Mouse (Mus musculus) MEL (cell line): ENCODE data around the gene Gm20388. TPM values are rescaled to one million over a fixed set of nuclear protein-coding genes. Genes with fewer than 3 reads are reported as not detected.

Source experiments
- DNase-seq: peaks from one replicate; pipeline ENCODE4 v3.0.0; 2011; ENCODE audit warnings: low read depth, low spot score
- H3K27ac ChIP-seq: 2 replicates; pipeline ENCODE4 v1.5.1; 2012; ENCODE audit warnings: low read depth, mild to moderate bottlenecking, control low read depth, low read length, moderate library complexity; ENCODE audit not compliant: control insufficient read depth
- H3K27me3 ChIP-seq, 2 experiments: fragments of 150-350 bp in 1 of 2; sonication (generic) in 1 of 2; 2 replicates each; pipeline ENCODE4 v1.6.1; 2012; ENCODE audit warnings: low read length in 2 of 2, mild to moderate bottlenecking in 2 of 2, improper control_type of control experiment in 1 of 2, moderate library complexity in 1 of 2; ENCODE audit not compliant: insufficient read depth in 2 of 2, control insufficient read depth in 1 of 2
- H3K36me3 ChIP-seq, 2 experiments: 2 replicates each; pipeline ENCODE4 v1.6.1; 2012 to 2014; ENCODE audit warnings: low read length in 2 of 2, improper control_type of control experiment in 1 of 2, inconsistent platforms in 1 of 2, mild to moderate bottlenecking in 1 of 2; ENCODE audit not compliant: insufficient read depth in 2 of 2, control insufficient read depth in 1 of 2
- H3K4me1 ChIP-seq, 2 experiments: fragments of 150-350 bp in 1 of 2; sonication (generic) in 1 of 2; 2 replicates each; pipeline ENCODE4 v1.6.1; 2012; ENCODE audit warnings: low read length in 2 of 2, improper control_type of control experiment in 1 of 2, mild to moderate bottlenecking in 1 of 2; ENCODE audit not compliant: insufficient read depth in 2 of 2, control insufficient read depth in 1 of 2
- H3K4me3 ChIP-seq, 2 experiments: fragments of 150-350 bp in 1 of 2; sonication (generic) in 1 of 2; 2 replicates each; pipeline ENCODE4 v1.5.1; 2012; ENCODE audit warnings: low read depth in 2 of 2, low read length in 2 of 2, mild to moderate bottlenecking in 2 of 2, moderate library complexity in 2 of 2, control low read depth in 1 of 2, improper control_type of control experiment in 1 of 2; ENCODE audit not compliant: control insufficient read depth in 1 of 2, insufficient read depth in 1 of 2
- H3K79me2 ChIP-seq: 2 replicates; pipeline ENCODE4 v1.6.1; 2012; ENCODE audit warnings: mild to moderate bottlenecking, low read length, moderate library complexity; ENCODE audit not compliant: control insufficient read depth, poor library complexity, insufficient read depth
- H3K9ac ChIP-seq: 2 replicates; pipeline ENCODE4 v1.6.1; 2012; ENCODE audit warnings: low read depth, mild to moderate bottlenecking, control low read depth, low read length, moderate library complexity; ENCODE audit not compliant: control insufficient read depth, poor library complexity, severe bottlenecking
- H3K9me3 ChIP-seq: fragments of 150-350 bp; sonication (generic); replicated peaks from 2 replicates; pipeline ENCODE4 v1.6.1; 2012; ENCODE audit warnings: mild to moderate bottlenecking, low read length, improper control_type of control experiment, moderate library complexity; ENCODE audit not compliant: insufficient read depth
- BHLHE40 ChIP-seq: IDR thresholded peaks from 2 replicates; pipeline ENCODE4 v1.6.1; 2012; ENCODE audit warnings: low read depth, mild to moderate bottlenecking, inconsistent platforms, low read length, improper control_type of control experiment, borderline replicate concordance
- CHD1 ChIP-seq: IDR thresholded peaks from 2 replicates; pipeline ENCODE4 v1.6.1; 2012; ENCODE audit warnings: low read depth, mild to moderate bottlenecking, inconsistent platforms, low read length, improper control_type of control experiment
- CHD2 ChIP-seq: IDR thresholded peaks from 2 replicates; pipeline ENCODE4 v1.6.1; 2011; ENCODE audit warnings: low read length, improper control_type of control experiment
- CTCF ChIP-seq, 3 experiments: IDR thresholded peaks in 2 of 3; conservative IDR thresholded peaks in 1 of 3; 2 replicates each; pipeline ENCODE4 v1.5.1; 2011 to 2012; ENCODE audit warnings: low read length in 3 of 3, low read depth in 2 of 3, mild to moderate bottlenecking in 2 of 3, improper control_type of control experiment in 1 of 3, inconsistent platforms in 1 of 3, mixed read lengths in 1 of 3, moderate library complexity in 1 of 3; ENCODE audit not compliant: control insufficient read depth in 1 of 3, insufficient read depth in 1 of 3, poor library complexity in 1 of 3, severe bottlenecking in 1 of 3
- ELF1 ChIP-seq: IDR thresholded peaks from 2 replicates; pipeline ENCODE4 v1.6.1; 2014; ENCODE audit warnings: low read depth, mild to moderate bottlenecking, inconsistent platforms, low read length, improper control_type of control experiment, moderate library complexity
- EP300 ChIP-seq, 2 experiments: IDR thresholded peaks; 2 replicates each; pipeline ENCODE4 v1.6.1; 2011; ENCODE audit warnings: improper control_type of control experiment in 2 of 2, low read length in 2 of 2, low read depth in 1 of 2, mild to moderate bottlenecking in 1 of 2
- ETS1 ChIP-seq: IDR thresholded peaks from 2 replicates; pipeline ENCODE4 v1.6.1; 2012; ENCODE audit warnings: low read depth, mild to moderate bottlenecking, inconsistent platforms, low read length, improper control_type of control experiment, moderate library complexity
- GABPA ChIP-seq: IDR thresholded peaks from 2 replicates; pipeline ENCODE4 v1.6.1; 2012; ENCODE audit warnings: low read depth, mild to moderate bottlenecking, inconsistent platforms, low read length, improper control_type of control experiment, moderate library complexity
- GATA1 ChIP-seq: IDR thresholded peaks from 2 replicates; pipeline ENCODE4 v1.6.1; 2011; ENCODE audit warnings: low read depth, low read length, improper control_type of control experiment
- HCFC1 ChIP-seq: IDR thresholded peaks from 2 replicates; pipeline ENCODE4 v1.6.1; 2012; ENCODE audit warnings: low read depth, mild to moderate bottlenecking, inconsistent platforms, low read length, improper control_type of control experiment, moderate library complexity
- JUND ChIP-seq: IDR thresholded peaks from 2 replicates; pipeline ENCODE4 v1.6.1; 2011; ENCODE audit warnings: low read depth, mild to moderate bottlenecking, improper control_type of control experiment, low read length
- KAT2A ChIP-seq: conservative IDR thresholded peaks from 2 replicates; pipeline ENCODE4 v1.6.1; 2012; ENCODE audit warnings: low read depth, low read length, improper control_type of control experiment, inconsistent platforms
- MAFK ChIP-seq: IDR thresholded peaks from 2 replicates; pipeline ENCODE4 v1.6.1; 2011; ENCODE audit warnings: low read depth, mild to moderate bottlenecking, low read length, improper control_type of control experiment, borderline replicate concordance
- MEF2A ChIP-seq: IDR thresholded peaks from 2 replicates; pipeline ENCODE4 v1.6.1; 2014; ENCODE audit warnings: low read depth, mild to moderate bottlenecking, inconsistent platforms, low read length, improper control_type of control experiment; ENCODE audit not compliant: poor library complexity, insufficient replicate concordance, severe bottlenecking; ENCODE audit errors: extremely low read depth
- MXI1 ChIP-seq: IDR thresholded peaks from 2 replicates; pipeline ENCODE4 v1.6.1; 2011; ENCODE audit warnings: mild to moderate bottlenecking, low read depth, low read length, improper control_type of control experiment
- MYB ChIP-seq: IDR thresholded peaks from 2 replicates; pipeline ENCODE4 v1.6.1; 2011; ENCODE audit warnings: mild to moderate bottlenecking, low read depth, low read length, improper control_type of control experiment
- MYC ChIP-seq: IDR thresholded peaks from 2 replicates; pipeline ENCODE4 v1.6.1; 2011; ENCODE audit warnings: low read depth, mild to moderate bottlenecking, low read length, improper control_type of control experiment, moderate library complexity
- NRF1 ChIP-seq: IDR thresholded peaks from 2 replicates; pipeline ENCODE4 v1.6.1; 2014; ENCODE audit warnings: low read depth, mild to moderate bottlenecking, inconsistent platforms, low read length, improper control_type of control experiment, moderate library complexity; ENCODE audit not compliant: poor library complexity, insufficient read depth, severe bottlenecking
- POLR2A ChIP-seq, 2 experiments: IDR thresholded peaks; 2 replicates each; pipeline ENCODE4 v1.6.1; 2011 to 2012; ENCODE audit warnings: low read length in 2 of 2, mild to moderate bottlenecking in 2 of 2, control low read depth in 1 of 2, improper control_type of control experiment in 1 of 2, low read depth in 1 of 2, moderate library complexity in 1 of 2; ENCODE audit not compliant: control insufficient read depth in 1 of 2, insufficient read depth in 1 of 2, poor library complexity in 1 of 2
- POLR2AphosphoS2 ChIP-seq: IDR thresholded peaks from 2 replicates; pipeline ENCODE4 v1.6.1; 2011; ENCODE audit warnings: low read length, improper control_type of control experiment
- POLR2AphosphoS5 ChIP-seq: IDR thresholded peaks from 2 replicates; pipeline ENCODE4 v1.6.1; 2012; ENCODE audit warnings: low read depth, borderline replicate concordance, mild to moderate bottlenecking, inconsistent platforms, low read length, moderate library complexity, mixed read lengths
- RAD21 ChIP-seq: IDR thresholded peaks from 2 replicates; pipeline ENCODE4 v1.6.1; 2011; ENCODE audit warnings: mild to moderate bottlenecking, low read depth, low read length, improper control_type of control experiment
- RCOR1 ChIP-seq: IDR thresholded peaks from 2 replicates; pipeline ENCODE4 v1.6.1; 2012; ENCODE audit warnings: low read depth, mild to moderate bottlenecking, inconsistent platforms, low read length, improper control_type of control experiment
- SIN3A ChIP-seq: IDR thresholded peaks from 2 replicates; pipeline ENCODE4 v1.6.1; 2012; ENCODE audit warnings: low read length, improper control_type of control experiment, inconsistent platforms
- SMC3 ChIP-seq: IDR thresholded peaks from 2 replicates; pipeline ENCODE4 v1.6.1; 2011; ENCODE audit warnings: low read depth, low read length, improper control_type of control experiment
- TCF12 ChIP-seq: IDR thresholded peaks from 2 replicates; pipeline ENCODE4 v1.6.1; 2014; ENCODE audit warnings: low read depth, mild to moderate bottlenecking, inconsistent platforms, low read length, improper control_type of control experiment, moderate library complexity
- UBTF ChIP-seq: IDR thresholded peaks from 2 replicates; pipeline ENCODE4 v1.6.1; 2012; ENCODE audit warnings: low read depth, mild to moderate bottlenecking, inconsistent platforms, low read length, improper control_type of control experiment, moderate library complexity, borderline replicate concordance; ENCODE audit not compliant: insufficient read depth
- USF1 ChIP-seq: IDR thresholded peaks from 2 replicates; pipeline ENCODE4 v1.6.1; 2014; ENCODE audit warnings: low read depth, mild to moderate bottlenecking, inconsistent platforms, low read length, improper control_type of control experiment, moderate library complexity
- ZC3H11A ChIP-seq: IDR thresholded peaks from 2 replicates; pipeline ENCODE4 v1.6.1; 2012; ENCODE audit warnings: low read depth, mild to moderate bottlenecking, inconsistent platforms, low read length, improper control_type of control experiment
- ZKSCAN1 ChIP-seq: IDR thresholded peaks from 2 replicates; pipeline ENCODE4 v1.6.1; 2012; ENCODE audit warnings: low read depth, mild to moderate bottlenecking, inconsistent platforms, low read length, improper control_type of control experiment, moderate library complexity
- ZMIZ1 ChIP-seq: IDR thresholded peaks from 2 replicates; pipeline ENCODE4 v1.6.1; 2012; ENCODE audit warnings: low read depth, mild to moderate bottlenecking, inconsistent platforms, low read length, improper control_type of control experiment, moderate library complexity
- ZNF384 ChIP-seq: IDR thresholded peaks from 2 replicates; pipeline ENCODE4 v1.6.1; 2012; ENCODE audit warnings: low read depth, mild to moderate bottlenecking, inconsistent platforms, low read length, improper control_type of control experiment
- polyA plus RNA-seq, 2 experiments: library from polyadenylated mRNA; stranded (reverse) in 1 of 2; unstranded in 1 of 2; fragments of >175 nt in 1 of 2; fragments of >200 nt in 1 of 2; gene quantifications; 2 replicates each; pipeline versions ENCODE4 v1.2.1 to v1.2.4; 2012; ENCODE audit warnings: low replicate concordance in 2 of 2, low read depth in 1 of 2; ENCODE audit not compliant: insufficient read length in 2 of 2, insufficient read depth in 1 of 2, missing spikeins in 1 of 2
- total RNA-seq: library from RNA; depleted of rRNA; stranded (reverse); fragments of 300-350 nt; gene quantifications from 2 replicates; pipeline ENCODE4 v1.2.3, GENCODE M21; 2012

Gm20388 gene
- total and polyA plus RNA-seq, 3 experiments: 11.1 to 17.8 TPM; not detected in 1

GRCm38 (mm10) chr8:119947653-119948052, 37.0 kb downstream of the Gm20388 start:
- Histone ChIP-seq H3K9me3 (no peaks in the 10 kb centered on the region), H3K9ac (no peak overlapping the region), H3K27ac (no peak overlapping the region), H3K79me2 (peaks cover 18% of the 10 kb centered on the region), H3K4me3 (no peak overlapping the region), H3K36me3 (peaks cover 0 to 32% of the 10 kb centered on the region in 2 experiments; a peak in 2 of 4 replicates), H3K4me1 (no peaks in the 10 kb centered on the region), H3K27me3 (no peaks in the 10 kb centered on the region)
- DNase-seq: no peak
- TF ChIP-seq HCFC1 (no peak), CHD1 (no peak), SIN3A (no peak), ZKSCAN1 (no peak), EP300 (IDR thresholded peaks at IDR 0.05; ENCODE audit: low read depth in 1 of 2, low read length in 2 of 2) (no peak), KAT2A (no peak), ZC3H11A (no peak), MEF2A (no peak), CHD2 (no peak), ZNF384 (no peak), TCF12 (no peak), ELF1 (no peak), RCOR1 (no peak), ETS1 (no peak), BHLHE40 (no peak), POLR2AphosphoS2 (no peak), JUND (no peak), CTCF (IDR thresholded peaks at IDR 0.05 in 2 of 3, conservative IDR thresholded peaks at IDR 0.05 in 1 of 3; ENCODE audit: control insufficient read depth in 1 of 3, insufficient read depth in 1 of 3, low read depth in 2 of 3, low read length in 3 of 3, poor library complexity in 1 of 3, severe bottlenecking in 1 of 3) (no peak), MAFK (no peak), MYC (no peak)

GRCm38 (mm10) chr8:119948340-119948739, 37.7 kb downstream of the Gm20388 start:
- H3K79me2 ChIP-seq: peaks cover 18% of the 10 kb centered on the region
- TF ChIP-seq ZMIZ1 (no peak), MYB (no peak), TCF12 (no peak), SMC3 (no peak), UBTF (no peak), ZKSCAN1 (no peak), MXI1 (no peak), NRF1 (no peak), POLR2A (IDR thresholded peaks at IDR 0.05; ENCODE audit: control insufficient read depth in 1 of 2, insufficient read depth in 1 of 2, low read depth in 1 of 2, low read length in 2 of 2, poor library complexity in 1 of 2) (no peak), RAD21 (no peak), MEF2A (no peak), USF1 (no peak), POLR2AphosphoS5 (no peak), GATA1 (no peak), CHD1 (no peak), GABPA (no peak)
- peaks cover 0 to 37% of the 10 kb centered on the region in 2 experiments; a peak in 2 of 4 replicates for H3K36me3 ChIP-seq

More at GRCm38 (mm10) chr8:119948340-119948739, 37.7 kb downstream of the Gm20388 start:
- no peak overlapping the region for H3K4me3 ChIP-seq
- no peak overlapping the region for H3K27ac ChIP-seq
- no peaks in the 10 kb centered on the region for H3K27me3 ChIP-seq
- H3K4me1 ChIP-seq: no peaks in the 10 kb centered on the region
- no peaks in the 10 kb centered on the region for H3K9me3 ChIP-seq
- no peak for DNase-seq
- no peak overlapping the region for H3K9ac ChIP-seq
